Mouse (Mus musculus) limb, embryonic 12.5 days (tissue): ENCODE results near the gene Lrrc1. TPM values are rescaled to one million over a fixed set of nuclear protein-coding genes. Genes with fewer than 3 reads are reported as not detected.

Experiments
- ATAC-seq: fragments of 200-750 bp; cut with Nextera tagmentation; 2 replicates; pipeline ENCODE4 v1.8.0; 2017; ENCODE audit warnings: low read depth, moderate TSS enrichment; ENCODE audit not compliant: insufficient number of reproducible peaks, insufficient read depth, low FRiP score, low TSS enrichment
- H3K27ac ChIP-seq: fragments of 300-500 bp; sonication (generic); 2 replicates; pipeline ENCODE4 v1.5.1; 2016; ENCODE audit warnings: mild to moderate bottlenecking, moderate library complexity
- H3K27me3 ChIP-seq: fragments of 300-500 bp; sonication (generic); 2 replicates; pipeline ENCODE4 v1.6.1; 2016; ENCODE audit warnings: mild to moderate bottlenecking, moderate library complexity
- H3K36me3 ChIP-seq: fragments of 300-500 bp; sonication (generic); 2 replicates; pipeline ENCODE4 v1.6.1; 2016; ENCODE audit warnings: mild to moderate bottlenecking, moderate library complexity
- H3K4me1 ChIP-seq: fragments of 300-500 bp; sonication (generic); replicated peaks from 2 replicates; pipeline ENCODE4 v1.6.1; 2016
- H3K4me2 ChIP-seq: fragments of 300-500 bp; sonication (generic); 2 replicates; pipeline ENCODE4 v1.6.1; 2016; ENCODE audit warnings: mild to moderate bottlenecking, moderate library complexity
- H3K4me3 ChIP-seq: fragments of 300-500 bp; sonication (generic); replicated peaks from 2 replicates; pipeline ENCODE4 v1.5.1; 2016; ENCODE audit warnings: mild to moderate bottlenecking
- H3K9ac ChIP-seq: fragments of 300-500 bp; sonication (generic); replicated peaks from 2 replicates; pipeline ENCODE4 v1.6.1; 2016; ENCODE audit warnings: mild to moderate bottlenecking, moderate library complexity
- H3K9me3 ChIP-seq: fragments of 300-500 bp; sonication (generic); 2 replicates; pipeline ENCODE4 v1.6.1; 2016; ENCODE audit warnings: mild to moderate bottlenecking, moderate library complexity
- WGBS: fragments of 180-500 bp; shearing (Covaris S2); methylation state at CpG from one replicate; pipeline ENCODE4 v1.1.7; 2016; 5-methylcytosine and 5-hydroxymethylcytosine counted together
- polyA plus RNA-seq: library from polyadenylated mRNA; unstranded; fragments of >200 nt; fragmentation: Nextera tagmentation; extraction: Ambion mirVana; gene quantifications from 2 replicates; pipeline ENCODE4 v1.2.1, GENCODE M21; 2016

Gene Lrrc1
- polyA plus RNA-seq, 1 experiment from 2014 or later, result 13.2 TPM

GRCm38 (mm10) chr9:77461371-77461915 lies 83.2 kb downstream of the Lrrc1 start:
- H3K9me3 ChIP-seq, result no peaks in the 10 kb centered on the region

GRCm38 (mm10) chr9:77460408-77460807 lies 84.3 kb downstream of the Lrrc1 start:
- Histone ChIP-seq H3K4me3 (no peak overlapping the region), H3K4me2 (no peak overlapping the region), H3K9ac (no peak overlapping the region), H3K27me3 (no peaks in the 10 kb centered on the region), H3K36me3 (peaks cover 12% of the 10 kb centered on the region; the same call in 1 of the 2 replicates), H3K4me1 (peaks cover 29% of the 10 kb centered on the region), H3K9me3 (no peaks in the 10 kb centered on the region), H3K27ac (no peak overlapping the region)
- ATAC-seq, result no peak
- WGBS, result 88% methylated on average over 14 of the region's 14 CpGs

More at GRCm38 (mm10) chr9:77461371-77461915, 83.2 kb downstream of the Lrrc1 start:
- no peak; the same call in 1 of the 2 replicates for ATAC-seq
- H3K4me2 ChIP-seq, result no peak overlapping the region
- no peak overlapping the region for H3K4me3 ChIP-seq
- peaks cover 2% of the 10 kb centered on the region; the same call in 1 of the 2 replicates for H3K36me3 ChIP-seq
- H3K27me3 ChIP-seq, result no peaks in the 10 kb centered on the region
- 65% methylated on average over 9 of the region's 9 CpGs for WGBS
- no peak overlapping the region for H3K9ac ChIP-seq
- no peak overlapping the region for H3K27ac ChIP-seq
- H3K4me1 ChIP-seq, result peaks cover 36% of the 10 kb centered on the region

- Histone ChIP-seq H3K4me1 (peaks cover 19% of the 10 kb centered on the region), H3K36me3 (peaks cover 16% of the 10 kb centered on the region; the same call in 1 of the 2 replicates), H3K27me3 (no peaks in the 10 kb centered on the region), H3K4me3 (no peak overlapping the region), H3K27ac (no peak overlapping the region), H3K4me2 (no peak overlapping the region), H3K9me3 (no peaks in the 10 kb centered on the region), H3K9ac (no peak overlapping the region)
- no peak for ATAC-seq
- 94% methylated on average over 2 of the region's 2 CpGs for WGBS
Measured at GRCm38 (mm10) chr9:77459365-77459764, 85.3 kb downstream of the Lrrc1 start.

GRCm38 (mm10) chr9:77456169-77456826 lies 88.4 kb downstream of the Lrrc1 start:
- ATAC-seq, result no peak
- peaks cover 24% of the 10 kb centered on the region; the same call in 1 of the 2 replicates for H3K36me3 ChIP-seq
- 76% methylated on average over 13 of the region's 13 CpGs for WGBS
- H3K27me3 ChIP-seq, result no peaks in the 10 kb centered on the region
- H3K9me3 ChIP-seq, result no peaks in the 10 kb centered on the region
- H3K9ac ChIP-seq, result no peak overlapping the region
- no peak overlapping the region for H3K4me3 ChIP-seq
- H3K4me2 ChIP-seq, result no peak overlapping the region
- peaks cover 10% of the 10 kb centered on the region; the same call in 1 of the 2 replicates for H3K4me1 ChIP-seq
- H3K27ac ChIP-seq, result no peak overlapping the region

- no peaks in the 10 kb centered on the region for H3K27me3 ChIP-seq
- H3K36me3 ChIP-seq, result peaks cover 24% of the 10 kb centered on the region; the same call in 1 of the 2 replicates
- no peak for ATAC-seq
- no peak overlapping the region for H3K9ac ChIP-seq
- H3K4me2 ChIP-seq, result no peak overlapping the region
- no peak overlapping the region for H3K4me3 ChIP-seq
- no peaks in the 10 kb centered on the region for H3K9me3 ChIP-seq
- H3K4me1 ChIP-seq, result peaks cover 7% of the 10 kb centered on the region; the same call in 1 of the 2 replicates
- 87% methylated on average over 19 of the region's 19 CpGs for WGBS
- H3K27ac ChIP-seq, result no peak overlapping the region
Measured at GRCm38 (mm10) chr9:77455439-77456168, 89.1 kb downstream of the Lrrc1 start.

- no peak overlapping the region for H3K4me3 ChIP-seq
- no peaks in the 10 kb centered on the region for H3K9me3 ChIP-seq
- 82% methylated on average over 12 of the region's 12 CpGs for WGBS
- H3K27ac ChIP-seq, result no peak overlapping the region
- no peak overlapping the region for H3K4me2 ChIP-seq
- peaks cover 7% of the 10 kb centered on the region; the same call in 1 of the 2 replicates for H3K4me1 ChIP-seq
- H3K9ac ChIP-seq, result no peak overlapping the region
- H3K36me3 ChIP-seq, result peaks cover 32% of the 10 kb centered on the region; the same call in 1 of the 2 replicates
- ATAC-seq, result no peak
- H3K27me3 ChIP-seq, result no peaks in the 10 kb centered on the region
Measured at GRCm38 (mm10) chr9:77452046-77452807, 92.4 kb downstream of the Lrrc1 start.

GRCm38 (mm10) chr9:77450447-77450846 lies 94.2 kb downstream of the Lrrc1 start:
- 80% methylated on average over 2 of the region's 2 CpGs for WGBS
- Histone ChIP-seq H3K4me3 (no peak overlapping the region), H3K27me3 (no peaks in the 10 kb centered on the region), H3K9ac (no peak overlapping the region), H3K4me2 (no peak overlapping the region), H3K9me3 (no peaks in the 10 kb centered on the region), H3K27ac (no peak overlapping the region), H3K4me1 (peaks cover 7% of the 10 kb centered on the region; the same call in 1 of the 2 replicates), H3K36me3 (peaks cover 21% of the 10 kb centered on the region; the same call in 1 of the 2 replicates)
- ATAC-seq, result no peak

- Histone ChIP-seq H3K9me3 (no peaks in the 10 kb centered on the region), H3K4me1 (no peaks in the 10 kb centered on the region), H3K27me3 (no peaks in the 10 kb centered on the region), H3K9ac (no peak overlapping the region), H3K4me3 (no peak overlapping the region), H3K4me2 (no peak overlapping the region), H3K27ac (no peak overlapping the region), H3K36me3 (peaks cover 17% of the 10 kb centered on the region; the same call in 1 of the 2 replicates)
- 91% methylated on average over 4 of the region's 4 CpGs for WGBS
- no peak for ATAC-seq
Measured at GRCm38 (mm10) chr9:77444876-77445275, 99.8 kb downstream of the Lrrc1 start.

GRCm38 (mm10) chr9:77439371-77439770 lies 105.3 kb downstream of the Lrrc1 start:
- H3K4me1 ChIP-seq, result no peaks in the 10 kb centered on the region
- no peak overlapping the region for H3K9ac ChIP-seq
- 89% methylated on average over 6 of the region's 6 CpGs for WGBS
- no peak overlapping the region for H3K4me3 ChIP-seq
- no peaks in the 10 kb centered on the region for H3K9me3 ChIP-seq
- H3K27ac ChIP-seq, result no peak overlapping the region
- H3K4me2 ChIP-seq, result no peak overlapping the region
- peaks cover 25% of the 10 kb centered on the region; the same call in 1 of the 2 replicates for H3K36me3 ChIP-seq
- H3K27me3 ChIP-seq, result no peaks in the 10 kb centered on the region
- no peak for ATAC-seq

GRCm38 (mm10) chr9:77438836-77439271 lies 105.8 kb downstream of the Lrrc1 start:
- Histone ChIP-seq H3K4me1 (no peaks in the 10 kb centered on the region), H3K9me3 (no peaks in the 10 kb centered on the region), H3K27me3 (no peaks in the 10 kb centered on the region), H3K27ac (no peak overlapping the region), H3K9ac (no peak overlapping the region), H3K4me2 (no peak overlapping the region), H3K4me3 (no peak overlapping the region), H3K36me3 (peaks cover 27% of the 10 kb centered on the region; the same call in 1 of the 2 replicates)
- WGBS, result 64% methylated on average over 11 of the region's 11 CpGs
- peak; percentile 52; the same call in 1 of the 2 replicates for ATAC-seq
